Comparison of ENCODE assay signal across 21 mouse cellular contexts in the genomic region with DNA sequence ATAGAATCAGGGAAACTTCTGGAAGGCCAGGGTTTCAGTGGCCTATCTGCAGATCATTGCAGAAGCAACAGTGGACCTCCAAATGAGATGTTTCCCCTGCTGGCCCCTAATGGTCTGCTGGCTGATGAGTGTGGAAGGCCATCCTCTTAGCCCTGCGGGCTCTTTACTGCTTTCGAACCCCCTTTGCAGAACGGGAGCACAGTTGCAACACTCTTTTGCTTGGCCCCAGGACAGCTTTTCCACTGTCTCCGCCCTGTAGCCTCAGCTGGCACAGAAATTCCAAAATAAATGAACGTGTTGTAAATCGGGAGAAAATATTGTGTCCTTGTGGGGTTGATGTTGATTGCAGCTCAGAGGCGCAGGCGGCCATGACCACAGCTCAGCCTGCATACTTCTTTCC. TPM values are rescaled to one million over a fixed set of nuclear protein-coding genes. Genes with fewer than 3 reads are reported as not detected.
A peak's percentile ranks its signal among the peaks of the same experiment; 100 is the strongest.
DNase-seq lines count a peak whose midpoint lies in the region.
"Had no signal": no experiment of that assay in that cellular context is flagged by ENCODE, and none has a peak within 500 bp of the region (broad histone marks: within the 10 kb centered on the region; RNA-seq: fewer than 3 reads in every experiment).

No protein-coding gene starts in this region.

- peak overlapping the region; percentile 68 for H3K27ac ChIP-seq in heart, embryonic 10.5 days
- H3K27ac ChIP-seq: heart, embryonic 15.5 days; limb, embryonic 12.5 days; liver, embryonic 14.5 days; midbrain, embryonic 15.5 days had no signal

- no peaks in the 10 kb centered on the region for H3K27me3 ChIP-seq in heart, embryonic 10.5 days (ENCODE audit: insufficient read depth, poor library complexity, severe bottlenecking)
- H3K27me3 ChIP-seq: heart, embryonic 15.5 days; midbrain, embryonic 15.5 days had no signal

- no peaks in the 10 kb centered on the region for H3K36me3 ChIP-seq in heart, embryonic 10.5 days
- H3K36me3 ChIP-seq: heart, embryonic 15.5 days; limb, embryonic 12.5 days; midbrain, embryonic 15.5 days had no signal

- peak; percentile 35 for DNase-seq in adrenal gland, postnatal 10 days
- no peak for DNase-seq in adrenal gland, adult 18-20 months (ENCODE audit: low spot score in 2 of 2)
- DNase-seq in heart, embryonic 10.5 days (ENCODE audit: low spot score) = no peak
- DNase-seq in heart, adult 11 months = no peak
- DNase-seq in ovary, adult 18-20 months (ENCODE audit: low spot score) = peak; percentile 48
- no peak for DNase-seq in ovary, postnatal 10 days (ENCODE audit: low spot score)
- DNase-seq in retina, embryonic 14.5 days (ENCODE audit: low spot score) = no peak
- DNase-seq in cerebellum, postnatal 10 days = no peak
- DNase-seq: cerebellum, adult 11 months; cerebellum, postnatal 36 days; kidney, adult 8-10 months; kidney, postnatal 25 days; layer of hippocampus, adult 9-11 months; thymus, postnatal 25 days had no signal

- 71% methylated on average over 8 of the region's 8 CpGs for WGBS in heart, embryonic 10.5 days

- no peak overlapping the region for H3K4me3 ChIP-seq in heart, embryonic 10.5 days
- H3K4me3 ChIP-seq: heart, embryonic 15.5 days; limb, embryonic 12.5 days; midbrain, embryonic 15.5 days had no signal

- H3K9me3 ChIP-seq in heart, embryonic 10.5 days = no peaks in the 10 kb centered on the region
- H3K9me3 ChIP-seq: heart, embryonic 15.5 days; midbrain, embryonic 15.5 days had no signal

- H3K4me1 ChIP-seq in heart, embryonic 10.5 days = peaks cover 10% of the 10 kb centered on the region
- H3K4me1 ChIP-seq: limb, embryonic 12.5 days; midbrain, embryonic 15.5 days had no signal

RNA-seq across cellular contexts. Expression of gene Nog, which starts 37.7 kb away (rescaled TPM):
- under 1 TPM; 0.91 to 0.96 TPM for total RNA-seq in adrenal gland, postnatal 10 days (2021)
- 1 to 10 TPM in 1 of 2 experiments, under 1 TPM in 1; 0.46 to 1.2 TPM for total RNA-seq in adrenal gland, adult 18-20 months (2021)
- polyA plus RNA-seq in heart, embryonic 10.5 days (2016; fragmentation: Nextera tagmentation; extraction: Ambion mirVana) = 1.4 and 2.5 TPM in 2 replicates
- total RNA-seq: megakaryocyte progenitor cell, adult 5-6 weeks; neutrophil, adult 5-6 weeks had no signal
- polyA plus RNA-seq: inflammation-experienced regulatory T-cells, adult 6 months had no signal

Comparison
In these comparisons a context has a peak if more than half of its experiments do, and no peak if none do; other contexts are left out.
1. DNase-seq: peak in adrenal gland, postnatal 10 days (single experiment) and ovary, adult 18-20 months (single experiment); none in adrenal gland, adult 18-20 months (0 of 2), heart, embryonic 10.5 days (single experiment), heart, adult 11 months (single experiment), ovary, postnatal 10 days (single experiment), retina, embryonic 14.5 days (single experiment) and cerebellum, postnatal 10 days (0 of 2).